Mouse (Mus musculus) left cerebral cortex, postnatal 10 days (tissue): ENCODE measurements around the gene Tmem209. TPM values are rescaled to one million over a fixed set of nuclear protein-coding genes. Genes with fewer than 3 reads are reported as not detected.

Experiments
- total RNA-seq, 2 experiments: library from RNA; stranded (reverse); gene quantifications; 2 replicates each; pipeline ENCODE4 v1.2.3; 2021

The Tmem209 gene
- total RNA-seq, 2 experiments from 2014 or later, result 16.3 to 16.6 TPM

Other genes with a start within 250 kb of the Tmem209 start
- gene Ube2h, start 205.2 kb downstream of the Tmem209 start, total RNA-seq, result 10 to 100 TPM; 92.0 to 93.9 TPM
- 10 to 100 TPM; 29.0 to 29.1 TPM for gene Zc3hc1, start 118.8 kb downstream of the Tmem209 start, total RNA-seq
- 100 to 1,000 TPM; 151 to 161 TPM for gene Klhdc10, start 107.9 kb downstream of the Tmem209 start, total RNA-seq
- 1 to 10 TPM in 1 of 2 experiments, under 1 TPM in 1; 0.39 to 1.4 TPM for gene Ssmem1, start 66 bp upstream of the Tmem209 start, total RNA-seq
- gene Cpa2, start 31.8 kb upstream of the Tmem209 start, total RNA-seq, result 1 to 10 TPM; 3.6 to 4.6 TPM
- under 1 TPM; 0.15 to 0.16 TPM for gene Cpa4, start 58.6 kb upstream of the Tmem209 start, total RNA-seq
- not detected for gene Cpa5, start 101.2 kb upstream of the Tmem209 start, total RNA-seq
- not detected for gene Cpa1, start 129.4 kb upstream of the Tmem209 start, total RNA-seq
- 1 to 10 TPM; 7.1 to 7.8 TPM for gene Cep41, start 184.0 kb upstream of the Tmem209 start, total RNA-seq
- 100 to 1,000 TPM; 102 to 105 TPM for gene Mest, start 213.8 kb upstream of the Tmem209 start, total RNA-seq